Comparison of ENCODE assay signal across 10 mouse cellular contexts in the genomic region with DNA sequence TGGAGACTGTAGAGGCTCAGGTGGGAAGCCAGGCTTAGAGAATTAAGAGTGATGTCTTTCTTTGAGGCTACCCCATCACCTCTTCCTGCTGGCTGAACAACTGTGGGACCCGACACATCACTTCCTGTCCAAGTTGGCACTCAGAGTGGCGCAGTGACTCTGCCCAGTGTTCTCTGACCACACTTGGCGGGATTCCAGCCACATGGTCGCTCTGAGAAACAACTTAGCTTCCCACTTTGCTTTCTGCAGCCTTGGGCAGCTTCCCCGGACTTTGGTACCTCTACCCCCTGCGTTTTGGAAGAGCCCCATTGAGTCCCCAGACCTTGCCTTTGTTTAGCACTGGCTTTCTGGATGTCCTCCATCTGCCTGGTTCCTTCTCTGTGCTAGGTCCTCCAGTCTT. TPM values are rescaled to one million over a fixed set of nuclear protein-coding genes. Genes with fewer than 3 reads are reported as not detected.
DNase-seq lines count a peak whose midpoint lies in the region; ATAC-seq and TF ChIP-seq lines count a peak whose summit lies in the region.
"Had no signal": no experiment of that assay in that cellular context is flagged by ENCODE, and none has a peak within 500 bp of the region (broad histone marks: within the 10 kb centered on the region; RNA-seq: fewer than 3 reads in every experiment).

No protein-coding gene starts in this region.

- no peak overlapping the region for H3K4me3 ChIP-seq in hindbrain, postnatal 0 days (ENCODE audit: low read length)
- no peak overlapping the region for H3K4me3 ChIP-seq in hindbrain, embryonic 12.5 days
- H3K4me3 ChIP-seq in heart, embryonic 15.5 days: no peak overlapping the region
- no peak overlapping the region for H3K4me3 ChIP-seq in embryonic facial prominence, embryonic 10.5 days
- H3K4me3 ChIP-seq: embryonic facial prominence, embryonic 15.5 days had no signal

- peak; percentile 70 for ATAC-seq in hindbrain, postnatal 0 days
- ATAC-seq in hindbrain, embryonic 12.5 days (ENCODE audit: low FRiP score): no peak
- ATAC-seq in heart, embryonic 15.5 days (replicated peaks; ENCODE audit: insufficient number of reproducible peaks, insufficient read depth, low FRiP score, low read depth): no peak
- no peak for ATAC-seq in inflammation-experienced regulatory T-cells, adult 6 months

- H3K36me3 ChIP-seq in hindbrain, postnatal 0 days (ENCODE audit: insufficient read depth, low read length): no peaks in the 10 kb centered on the region
- no peaks in the 10 kb centered on the region for H3K36me3 ChIP-seq in hindbrain, embryonic 12.5 days
- no peaks in the 10 kb centered on the region for H3K36me3 ChIP-seq in heart, embryonic 15.5 days
- H3K36me3 ChIP-seq in embryonic facial prominence, embryonic 10.5 days (replicated peaks): no peaks in the 10 kb centered on the region
- H3K36me3 ChIP-seq: embryonic facial prominence, embryonic 15.5 days; G1E had no signal

- H3K9ac ChIP-seq in hindbrain, postnatal 0 days (replicated peaks; ENCODE audit: low read length): no peak overlapping the region
- no peak overlapping the region for H3K9ac ChIP-seq in hindbrain, embryonic 12.5 days
- H3K9ac ChIP-seq in heart, embryonic 15.5 days: no peak overlapping the region
- H3K9ac ChIP-seq: embryonic facial prominence, embryonic 15.5 days had no signal

- no peaks in the 10 kb centered on the region for H3K27me3 ChIP-seq in hindbrain, postnatal 0 days (ENCODE audit: insufficient read depth, low read length)
- no peaks in the 10 kb centered on the region for H3K27me3 ChIP-seq in hindbrain, embryonic 12.5 days
- H3K27me3 ChIP-seq in heart, embryonic 15.5 days: no peaks in the 10 kb centered on the region
- no peaks in the 10 kb centered on the region for H3K27me3 ChIP-seq in embryonic facial prominence, embryonic 10.5 days (replicated peaks; ENCODE audit: low read depth, poor library complexity, severe bottlenecking)
- H3K27me3 ChIP-seq: embryonic facial prominence, embryonic 15.5 days had no signal

- no peak overlapping the region for H3K4me2 ChIP-seq in hindbrain, postnatal 0 days (ENCODE audit: low read depth, low read length)
- H3K4me2 ChIP-seq in hindbrain, embryonic 12.5 days (replicated peaks): no peak overlapping the region
- no peak overlapping the region for H3K4me2 ChIP-seq in heart, embryonic 15.5 days
- H3K4me2 ChIP-seq: embryonic facial prominence, embryonic 15.5 days had no signal

- WGBS in hindbrain, postnatal 0 days: 64% methylated on average over 6 of the region's 6 CpGs
- WGBS in hindbrain, embryonic 12.5 days: 87% methylated on average over 6 of the region's 6 CpGs
- 55% methylated on average over 6 of the region's 6 CpGs for WGBS in heart, embryonic 15.5 days
- WGBS in embryonic facial prominence, embryonic 10.5 days: 90% methylated on average over 6 of the region's 6 CpGs

- peak; percentile 86 for DNase-seq in hindbrain, postnatal 0 days (ENCODE audit: low spot score)
- DNase-seq in brain, embryonic 14.5 days (ENCODE audit: low read depth): peak; percentile 33
- DNase-seq in left cerebral cortex, adult 18-20 months (ENCODE audit: low spot score in 2 of 2): peak; percentile 38 to 49
- peak; percentile 62 for DNase-seq in right cerebral cortex, postnatal 4 days
- DNase-seq in embryonic facial prominence, embryonic 10.5 days (ENCODE audit: low spot score): no peak

- peak overlapping the region; percentile 62; the same call in 1 of the 2 replicates for H3K27ac ChIP-seq in hindbrain, postnatal 0 days
- no peak overlapping the region for H3K27ac ChIP-seq in hindbrain, embryonic 12.5 days
- peak overlapping the region; percentile 31 for H3K27ac ChIP-seq in heart, embryonic 15.5 days
- no peak overlapping the region for H3K27ac ChIP-seq in embryonic facial prominence, embryonic 10.5 days (replicated peaks)
- H3K27ac ChIP-seq: embryonic facial prominence, embryonic 15.5 days had no signal

- no peaks in the 10 kb centered on the region for H3K9me3 ChIP-seq in hindbrain, postnatal 0 days (ENCODE audit: low read length)
- H3K9me3 ChIP-seq in hindbrain, embryonic 12.5 days (replicated peaks): 0 out of 2 replicates have a peak, but pooled peaks cover 3% of the 10 kb centered on the region
- no peaks in the 10 kb centered on the region for H3K9me3 ChIP-seq in heart, embryonic 15.5 days (replicated peaks)
- H3K9me3 ChIP-seq in embryonic facial prominence, embryonic 10.5 days: no peaks in the 10 kb centered on the region
- H3K9me3 ChIP-seq: embryonic facial prominence, embryonic 15.5 days had no signal

- TF ChIP-seq CTCF in hindbrain, postnatal 0 days (IDR thresholded peaks at IDR 0.05; ENCODE audit: low read depth): no peak
- TF ChIP-seq CTCF in brain, embryonic 14.5 days (IDR thresholded peaks at IDR 0.05; ENCODE audit: borderline replicate concordance, extremely low read depth, insufficient read depth, insufficient read length): no peak

- TF ChIP-seq POLR2A in brain, embryonic 14.5 days (IDR thresholded peaks at IDR 0.05; ENCODE audit: borderline replicate concordance, extremely low read depth, insufficient read depth, insufficient read length, poor library complexity, severe bottlenecking): no peak

- H3K4me1 ChIP-seq in hindbrain, postnatal 0 days (ENCODE audit: insufficient read depth, low read length): peaks cover 12% of the 10 kb centered on the region
- H3K4me1 ChIP-seq in hindbrain, embryonic 12.5 days: peaks cover 7% of the 10 kb centered on the region; the same call in 1 of the 2 replicates
- peaks cover 42% of the 10 kb centered on the region for H3K4me1 ChIP-seq in heart, embryonic 15.5 days (replicated peaks)
- H3K4me1 ChIP-seq in embryonic facial prominence, embryonic 10.5 days: peaks cover 43% of the 10 kb centered on the region

RNA-seq across cellular contexts. Expression of a gene that starts 31.8 kb away (rescaled TPM):
- 21.9 and 23.3 TPM in 2 replicates for total RNA-seq in hindbrain, postnatal 0 days (2014; rRNA removed)
- polyA plus RNA-seq in hindbrain, postnatal 0 days (2015; fragmentation: Nextera tagmentation; extraction: Ambion mirVana): 13.4 and 13.5 TPM in 2 replicates
- polyA plus RNA-seq in hindbrain, embryonic 12.5 days (2016; fragmentation: Nextera tagmentation; extraction: Ambion mirVana): 20.2 and 20.4 TPM in 2 replicates
- polyA plus RNA-seq in brain, embryonic 14.5 days (2012; rRNA removed): 3.8 and 8.7 TPM in 2 replicates
- polyA plus RNA-seq in heart, embryonic 15.5 days (2015; fragmentation: Nextera tagmentation; extraction: Ambion mirVana): 48.3 and 53.2 TPM in 2 replicates
- total RNA-seq in left cerebral cortex, adult 18-20 months (2021): 10 to 100 TPM; 13.4 to 13.6 TPM
- polyA plus RNA-seq in inflammation-experienced regulatory T-cells, adult 6 months (2017; shearing (Covaris generic)): not detected
- polyA plus RNA-seq in embryonic facial prominence, embryonic 10.5 days (2016; fragmentation: Nextera tagmentation; extraction: Ambion mirVana): 20.5 and 23.5 TPM in 2 replicates
- polyA plus RNA-seq: G1E had no signal

Comparison
In these comparisons a context has a peak if more than half of its experiments do, and no peak if none do; other contexts are left out.
1. H3K27ac ChIP-seq: peak in hindbrain, postnatal 0 days (single experiment) and heart, embryonic 15.5 days (single experiment); none in hindbrain, embryonic 12.5 days (single experiment) and embryonic facial prominence, embryonic 10.5 days (single experiment).